Mouse (Mus musculus) erythroblast, embryonic 14.5 days (primary cell): ENCODE data around the gene 6430571L13Rik. TPM values are rescaled to one million over a fixed set of nuclear protein-coding genes. Genes with fewer than 3 reads are reported as not detected.

Source experiments
- H3K27me3 ChIP-seq: 2 replicates; pipeline ENCODE4 v1.6.1; 2012; ENCODE audit warnings: inconsistent platforms; ENCODE audit not compliant: control insufficient read depth
- H3K36me3 ChIP-seq: 2 replicates; pipeline ENCODE4 v1.6.1; 2012; ENCODE audit warnings: mild to moderate bottlenecking, inconsistent platforms; ENCODE audit not compliant: control insufficient read depth
- H3K4me1 ChIP-seq: 2 replicates; pipeline ENCODE4 v1.6.1; 2012; ENCODE audit warnings: inconsistent platforms; ENCODE audit not compliant: control insufficient read depth
- H3K4me3 ChIP-seq: replicated peaks from 2 replicates; pipeline ENCODE3; 2012; ENCODE audit warnings: moderate library complexity, mild to moderate bottlenecking, inconsistent platforms
- H3K9me3 ChIP-seq: 2 replicates; pipeline ENCODE4 v1.6.1; 2012; ENCODE audit warnings: low read length, inconsistent platforms, mixed read lengths; ENCODE audit not compliant: control insufficient read depth
- GATA1 ChIP-seq: IDR thresholded peaks from 2 replicates; pipeline ENCODE4 v1.6.1; 2012; ENCODE audit warnings: low read length, inconsistent platforms, mixed read lengths
- TAL1 ChIP-seq: IDR thresholded peaks from 3 replicates; pipeline ENCODE4 v1.6.1; 2012; ENCODE audit warnings: low read length, inconsistent platforms, mixed read lengths
- polyA plus RNA-seq: library from polyadenylated mRNA; stranded (reverse); fragments of >175 nt; gene quantifications from 2 replicates; pipeline ENCODE4 v1.2.3, GENCODE M21; 2012

The 6430571L13Rik gene
- polyA plus RNA-seq, 1 experiment: not detected

- no peak for TF ChIP-seq GATA1
- TF ChIP-seq TAL1: no peak
- Histone ChIP-seq H3K4me3 (no peak overlapping the region), H3K27me3 (peaks cover 48% of the 10 kb centered on the region), H3K36me3 (no peaks in the 10 kb centered on the region), H3K4me1 (no peaks in the 10 kb centered on the region; the same call in 1 of the 2 replicates), H3K9me3 (no peaks in the 10 kb centered on the region)
Observed at GRCm38 (mm10) chr9:107387708-107388107, 47.3 kb downstream of the 6430571L13Rik start.

GRCm38 (mm10) chr9:107388263-107388662 lies 47.9 kb downstream of the 6430571L13Rik start:
- H3K27me3 ChIP-seq: peaks cover 46% of the 10 kb centered on the region
- no peaks in the 10 kb centered on the region; the same call in 1 of the 2 replicates for H3K4me1 ChIP-seq
- H3K36me3 ChIP-seq: no peaks in the 10 kb centered on the region
- no peaks in the 10 kb centered on the region for H3K9me3 ChIP-seq
- no peak overlapping the region for H3K4me3 ChIP-seq
- TF ChIP-seq TAL1 (no peak), GATA1 (no peak)

- peaks cover 59% of the 10 kb centered on the region for H3K27me3 ChIP-seq
- H3K4me1 ChIP-seq: no peaks in the 10 kb centered on the region; the same call in 1 of the 2 replicates
- no peak overlapping the region for H3K4me3 ChIP-seq
- no peaks in the 10 kb centered on the region for H3K36me3 ChIP-seq
- TF ChIP-seq TAL1 (no peak), GATA1 (no peak)
- no peaks in the 10 kb centered on the region for H3K9me3 ChIP-seq
Observed at GRCm38 (mm10) chr9:107396397-107396796, 56.0 kb downstream of the 6430571L13Rik start.

GRCm38 (mm10) chr9:107398968-107399367 lies 58.6 kb downstream of the 6430571L13Rik start:
- H3K4me1 ChIP-seq: no peaks in the 10 kb centered on the region; the same call in 1 of the 2 replicates
- no peak overlapping the region for H3K4me3 ChIP-seq
- TF ChIP-seq GATA1 (no peak), TAL1 (no peak)
- H3K27me3 ChIP-seq: peaks cover 74% of the 10 kb centered on the region
- no peaks in the 10 kb centered on the region for H3K36me3 ChIP-seq
- H3K9me3 ChIP-seq: no peaks in the 10 kb centered on the region

GRCm38 (mm10) chr9:107399491-107399971 lies 59.1 kb downstream of the 6430571L13Rik start, which contains the start of gene Cacna2d2:
Gene Cacna2d2, plus strand, starts transcription at chr9:107399612.
- H3K4me1 ChIP-seq: no peaks in the 10 kb centered on the region; the same call in 1 of the 2 replicates
- peaks cover 74% of the 10 kb centered on the region for H3K27me3 ChIP-seq
- no peak within 1 kb of the TSS for H3K4me3 ChIP-seq
- TF ChIP-seq TAL1 (no peak), GATA1 (no peak)
- H3K9me3 ChIP-seq: no peaks in the 10 kb centered on the region
- H3K36me3 ChIP-seq: no peaks in the 10 kb centered on the region

- Histone ChIP-seq H3K36me3 (no peaks in the 10 kb centered on the region), H3K27me3 (peaks cover 71% of the 10 kb centered on the region), H3K4me3 (no peak overlapping the region), H3K4me1 (no peaks in the 10 kb centered on the region; the same call in 1 of the 2 replicates), H3K9me3 (no peaks in the 10 kb centered on the region)
- TF ChIP-seq GATA1 (no peak), TAL1 (no peak)
Observed at GRCm38 (mm10) chr9:107400060-107400511, 59.7 kb downstream of the 6430571L13Rik start.

- Histone ChIP-seq H3K4me1 (no peaks in the 10 kb centered on the region; the same call in 1 of the 2 replicates), H3K27me3 (peaks cover 71% of the 10 kb centered on the region), H3K9me3 (no peaks in the 10 kb centered on the region), H3K36me3 (no peaks in the 10 kb centered on the region), H3K4me3 (no peak overlapping the region)
- TF ChIP-seq GATA1: no peak
- TF ChIP-seq TAL1: no peak
Observed at GRCm38 (mm10) chr9:107400666-107401285, 60.4 kb downstream of the 6430571L13Rik start.

Other genes with a start within 250 kb of the 6430571L13Rik start
- gene Dock3, start 108.7 kb upstream of the 6430571L13Rik start, polyA plus RNA-seq: 0.07 TPM in 1 of 2 replicates, not detected in the other
- 0.11 TPM in 2 replicates for gene Mapkapk3, start 50.7 kb upstream of the 6430571L13Rik start, polyA plus RNA-seq
- 1.9 and 4.1 TPM in 2 replicates for gene Cish, start 44.6 kb upstream of the 6430571L13Rik start, polyA plus RNA-seq
- 0.24 and 0.32 TPM in 2 replicates for gene Hemk1, start 2.3 kb upstream of the 6430571L13Rik start, polyA plus RNA-seq
- not detected in 2 replicates for gene Cacna2d2, start 59.0 kb downstream of the 6430571L13Rik start, polyA plus RNA-seq
- 0.88 and 0.99 TPM in 2 replicates for gene Tmem115, start 193.3 kb downstream of the 6430571L13Rik start, polyA plus RNA-seq
- gene Cyb561d2, start 201.6 kb downstream of the 6430571L13Rik start, polyA plus RNA-seq: 0.06 and 0.29 TPM in 2 replicates
- gene Nprl2, start 201.6 kb downstream of the 6430571L13Rik start, polyA plus RNA-seq: 0.03 and 0.25 TPM in 2 replicates
- 0.13 TPM in 1 of 2 replicates, not detected in the other for gene Zmynd10, start 206.7 kb downstream of the 6430571L13Rik start, polyA plus RNA-seq
- gene Rassf1, start 211.0 kb downstream of the 6430571L13Rik start, polyA plus RNA-seq: 1.9 and 2.0 TPM in 2 replicates
- gene Tusc2, start 222.7 kb downstream of the 6430571L13Rik start, polyA plus RNA-seq: 3.7 and 5.3 TPM in 2 replicates
- gene Hyal2, start 227.3 kb downstream of the 6430571L13Rik start, polyA plus RNA-seq: 4.1 and 5.4 TPM in 2 replicates
- gene Hyal1, start 236.3 kb downstream of the 6430571L13Rik start, polyA plus RNA-seq: 0.53 and 0.54 TPM in 2 replicates
- 10.1 and 11.4 TPM in 2 replicates for gene Naa80, start 238.3 kb downstream of the 6430571L13Rik start, polyA plus RNA-seq
- 0.34 TPM in 1 of 2 replicates, not detected in the other for gene Hyal3, start 240.2 kb downstream of the 6430571L13Rik start, polyA plus RNA-seq
- gene Ifrd2, start 247.0 kb downstream of the 6430571L13Rik start, polyA plus RNA-seq: 79.9 and 91.3 TPM in 2 replicates